Mouse (Mus musculus): ENCODE results near the gene Gna14. TPM values are rescaled to one million over a fixed set of nuclear protein-coding genes. Genes with fewer than 3 reads are reported as not detected.

Gene Gna14
- polyA plus RNA-seq, 1 experiment from 2014 or later = 0.66 TPM

- Histone ChIP-seq H3K4me1 (ENCODE audit: control insufficient read depth, insufficient read depth, low read length) (no peaks in the 10 kb centered on the region), H3K27me3 (ENCODE audit: control insufficient read depth, insufficient read depth, low read length) (no peaks in the 10 kb centered on the region), H3K4me2 (ENCODE audit: low read depth, low read length) (no peak overlapping the region), H3K9me3 (ENCODE audit: control insufficient read depth, low read length) (no peaks in the 10 kb centered on the region), H3K27ac (ENCODE audit: low read depth, low read length) (no peak overlapping the region), H3K9ac (replicated peaks; ENCODE audit: low read depth, low read length) (no peak overlapping the region), H3K36me3 (ENCODE audit: control insufficient read depth, insufficient read depth, low read length) (no peaks in the 10 kb centered on the region), H3K4me3 (ENCODE audit: low read depth, low read length) (no peak overlapping the region)
- no peak for ATAC-seq (ENCODE audit: low read depth)
- WGBS = 81% methylated on average over 9 of the region's 9 CpGs
Measured at GRCm38 (mm10) chr19:16462461-16462860, 26.9 kb downstream of the Gna14 start.

DNA sequence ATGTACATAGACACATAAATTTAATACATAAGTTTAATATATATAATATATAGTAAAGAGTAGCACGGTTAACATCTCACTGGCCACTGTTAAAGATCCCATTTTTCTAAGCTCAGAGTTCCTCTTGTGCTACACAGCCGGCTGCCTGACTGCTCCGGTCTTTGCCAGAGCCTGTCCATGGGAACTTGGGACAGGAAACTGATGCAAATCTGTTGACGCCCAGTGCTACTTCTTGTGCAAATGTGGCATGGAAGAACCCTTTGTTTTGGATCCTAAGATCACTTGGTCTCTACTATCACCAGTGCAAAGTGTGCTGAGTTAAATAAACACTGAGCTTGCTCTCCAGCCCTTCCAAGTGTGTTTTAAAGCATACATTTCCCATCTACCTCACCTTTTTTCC is 29.2 kb downstream of the Gna14 start:
- ATAC-seq (ENCODE audit: low read depth) = no peak
- H3K36me3 ChIP-seq (ENCODE audit: control insufficient read depth, insufficient read depth, low read length) = no peaks in the 10 kb centered on the region
- 79% methylated on average over 4 of the region's 4 CpGs for WGBS

GRCm38 (mm10) chr19:16468756-16469374 is 33.3 kb downstream of the Gna14 start:
- no peak overlapping the region for H3K4me2 ChIP-seq (ENCODE audit: low read depth, low read length)
- 63% methylated on average over 2 of the region's 2 CpGs for WGBS
- ATAC-seq (ENCODE audit: low read depth) = no peak
- H3K4me1 ChIP-seq (ENCODE audit: control insufficient read depth, insufficient read depth, low read length) = no peaks in the 10 kb centered on the region
- H3K9me3 ChIP-seq (ENCODE audit: control insufficient read depth, low read length) = no peaks in the 10 kb centered on the region
- no peak overlapping the region for H3K9ac ChIP-seq (replicated peaks; ENCODE audit: low read depth, low read length)
- H3K4me3 ChIP-seq (ENCODE audit: low read depth, low read length) = no peak overlapping the region
- no peaks in the 10 kb centered on the region for H3K27me3 ChIP-seq (ENCODE audit: control insufficient read depth, insufficient read depth, low read length)
- no peaks in the 10 kb centered on the region for H3K36me3 ChIP-seq (ENCODE audit: control insufficient read depth, insufficient read depth, low read length)
- no peak overlapping the region for H3K27ac ChIP-seq (ENCODE audit: low read depth, low read length)

More for the DNA sequence above, 29.2 kb downstream of the Gna14 start:
- Histone ChIP-seq H3K4me3 (ENCODE audit: low read depth, low read length) (no peak overlapping the region), H3K27ac (ENCODE audit: low read depth, low read length) (no peak overlapping the region), H3K9me3 (ENCODE audit: control insufficient read depth, low read length) (no peaks in the 10 kb centered on the region), H3K27me3 (ENCODE audit: control insufficient read depth, insufficient read depth, low read length) (no peaks in the 10 kb centered on the region), H3K9ac (replicated peaks; ENCODE audit: low read depth, low read length) (no peak overlapping the region), H3K4me1 (ENCODE audit: control insufficient read depth, insufficient read depth, low read length) (no peaks in the 10 kb centered on the region), H3K4me2 (ENCODE audit: low read depth, low read length) (no peak overlapping the region)

GRCm38 (mm10) chr19:16472655-16473054 is 37.1 kb downstream of the Gna14 start:
- ATAC-seq (ENCODE audit: low read depth) = no peak
- Histone ChIP-seq H3K27me3 (ENCODE audit: control insufficient read depth, insufficient read depth, low read length) (no peaks in the 10 kb centered on the region), H3K36me3 (ENCODE audit: control insufficient read depth, insufficient read depth, low read length) (no peaks in the 10 kb centered on the region), H3K9me3 (ENCODE audit: control insufficient read depth, low read length) (no peaks in the 10 kb centered on the region), H3K27ac (ENCODE audit: low read depth, low read length) (no peak overlapping the region), H3K4me2 (ENCODE audit: low read depth, low read length) (no peak overlapping the region), H3K4me1 (ENCODE audit: control insufficient read depth, insufficient read depth, low read length) (no peaks in the 10 kb centered on the region), H3K4me3 (ENCODE audit: low read depth, low read length) (no peak overlapping the region), H3K9ac (replicated peaks; ENCODE audit: low read depth, low read length) (no peak overlapping the region)
- WGBS = 88% methylated on average over 5 of the region's 5 CpGs

DNA sequence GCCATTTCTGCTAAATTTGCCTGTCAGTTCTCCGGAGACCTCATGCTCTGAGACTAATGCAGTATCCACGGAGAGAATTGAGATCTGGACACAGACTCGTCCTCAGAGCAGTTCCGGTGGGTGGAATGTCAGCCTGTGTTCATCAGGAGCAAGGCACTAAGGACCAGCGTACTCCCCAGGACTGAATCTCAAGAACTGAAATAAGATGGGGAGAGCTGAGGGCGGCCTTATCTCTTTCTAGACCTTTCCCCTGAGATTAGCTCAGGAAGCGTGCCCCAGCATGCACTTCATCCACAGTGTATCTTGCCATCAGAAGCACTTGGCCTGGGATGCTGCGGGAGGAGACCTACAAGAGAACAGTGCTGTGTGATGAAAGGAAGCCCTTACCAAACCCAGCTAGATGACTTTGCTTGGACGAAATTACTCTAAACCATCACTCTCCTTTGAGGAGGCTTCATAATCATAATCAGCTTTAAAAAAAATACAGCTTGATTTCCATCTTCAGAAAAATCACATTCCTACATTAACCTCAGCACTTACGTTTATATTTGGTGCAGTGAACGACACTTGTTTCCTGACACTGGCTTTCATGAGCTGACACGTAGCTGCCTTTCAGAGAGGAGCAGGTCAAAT is 41.9 kb downstream of the Gna14 start:
- 87% methylated on average over 12 of the region's 12 CpGs for WGBS
- no peak for ATAC-seq (ENCODE audit: low read depth)

DNA sequence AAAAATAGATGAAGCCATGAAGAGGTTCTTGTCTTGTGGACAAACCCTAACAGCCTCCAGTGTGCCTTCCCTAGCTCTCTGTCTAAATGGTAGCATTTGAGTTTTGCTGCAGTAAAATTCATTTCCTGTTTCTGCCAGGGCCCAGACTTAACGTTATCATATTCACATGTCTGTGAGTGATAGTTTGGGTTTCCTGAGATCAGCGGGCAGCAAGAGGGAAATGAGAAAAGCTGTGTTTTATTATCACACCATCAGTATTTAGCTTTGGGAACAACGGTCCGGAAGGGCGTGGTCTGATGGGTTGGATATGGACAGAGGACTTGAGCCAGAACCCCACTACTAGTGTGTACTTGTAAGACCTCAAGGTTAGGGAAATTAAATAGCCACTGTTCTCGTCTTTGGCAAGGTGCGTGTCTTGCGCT is 42.6 kb downstream of the Gna14 start:
- Histone ChIP-seq H3K27me3 (ENCODE audit: control insufficient read depth, insufficient read depth, low read length) (no peaks in the 10 kb centered on the region), H3K36me3 (ENCODE audit: control insufficient read depth, insufficient read depth, low read length) (no peaks in the 10 kb centered on the region), H3K4me3 (ENCODE audit: low read depth, low read length) (no peak overlapping the region), H3K27ac (ENCODE audit: low read depth, low read length) (no peak overlapping the region), H3K4me1 (ENCODE audit: control insufficient read depth, insufficient read depth, low read length) (no peaks in the 10 kb centered on the region), H3K4me2 (ENCODE audit: low read depth, low read length) (no peak overlapping the region), H3K9ac (replicated peaks; ENCODE audit: low read depth, low read length) (no peak overlapping the region), H3K9me3 (ENCODE audit: control insufficient read depth, low read length) (no peaks in the 10 kb centered on the region)
- WGBS = 89% methylated on average over 8 of the region's 8 CpGs
- no peak for ATAC-seq (ENCODE audit: low read depth)

More for the DNA sequence above, 41.9 kb downstream of the Gna14 start:
- no peaks in the 10 kb centered on the region for H3K27me3 ChIP-seq (ENCODE audit: control insufficient read depth, insufficient read depth, low read length)
- no peak overlapping the region for H3K4me3 ChIP-seq (ENCODE audit: low read depth, low read length)
- no peak overlapping the region for H3K9ac ChIP-seq (replicated peaks; ENCODE audit: low read depth, low read length)
- no peaks in the 10 kb centered on the region for H3K4me1 ChIP-seq (ENCODE audit: control insufficient read depth, insufficient read depth, low read length)
- H3K4me2 ChIP-seq (ENCODE audit: low read depth, low read length) = no peak overlapping the region
- no peak overlapping the region for H3K27ac ChIP-seq (ENCODE audit: low read depth, low read length)
- no peaks in the 10 kb centered on the region for H3K36me3 ChIP-seq (ENCODE audit: control insufficient read depth, insufficient read depth, low read length)
- no peaks in the 10 kb centered on the region for H3K9me3 ChIP-seq (ENCODE audit: control insufficient read depth, low read length)

DNA sequence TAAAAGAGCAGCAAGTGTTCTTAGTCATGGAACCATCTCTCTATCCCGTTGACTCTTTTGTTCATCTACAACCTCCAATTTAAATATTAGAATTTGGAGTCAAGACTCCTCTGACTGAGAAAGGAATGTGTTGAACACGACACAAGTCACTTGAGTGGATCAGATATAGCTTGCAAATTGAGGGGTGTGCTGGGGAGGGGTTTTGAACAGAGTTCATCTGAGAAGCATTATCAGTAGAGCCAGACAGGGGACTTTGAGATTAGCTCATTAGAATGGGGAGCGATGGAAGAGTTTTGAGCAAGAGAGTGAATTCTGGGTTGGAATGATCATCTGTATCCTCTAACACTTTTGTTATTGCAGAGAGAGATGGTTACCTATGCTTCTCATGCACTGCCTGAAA is 46.5 kb downstream of the Gna14 start:
- no peaks in the 10 kb centered on the region for H3K27me3 ChIP-seq (ENCODE audit: control insufficient read depth, insufficient read depth, low read length)
- no peak overlapping the region for H3K27ac ChIP-seq (ENCODE audit: low read depth, low read length)
- no peak for ATAC-seq (ENCODE audit: low read depth)
- 89% methylated on average over 3 of the region's 3 CpGs for WGBS
- no peaks in the 10 kb centered on the region for H3K9me3 ChIP-seq (ENCODE audit: control insufficient read depth, low read length)
- H3K4me2 ChIP-seq (ENCODE audit: low read depth, low read length) = no peak overlapping the region
- no peaks in the 10 kb centered on the region for H3K36me3 ChIP-seq (ENCODE audit: control insufficient read depth, insufficient read depth, low read length)
- no peaks in the 10 kb centered on the region for H3K4me1 ChIP-seq (ENCODE audit: control insufficient read depth, insufficient read depth, low read length)
- H3K9ac ChIP-seq (replicated peaks; ENCODE audit: low read depth, low read length) = no peak overlapping the region
- H3K4me3 ChIP-seq (ENCODE audit: low read depth, low read length) = no peak overlapping the region

GRCm38 (mm10) chr19:16484237-16484636 is 48.7 kb downstream of the Gna14 start:
- Histone ChIP-seq H3K27me3 (ENCODE audit: control insufficient read depth, insufficient read depth, low read length) (no peaks in the 10 kb centered on the region), H3K27ac (ENCODE audit: low read depth, low read length) (no peak overlapping the region), H3K9ac (replicated peaks; ENCODE audit: low read depth, low read length) (no peak overlapping the region), H3K9me3 (ENCODE audit: control insufficient read depth, low read length) (no peaks in the 10 kb centered on the region), H3K36me3 (ENCODE audit: control insufficient read depth, insufficient read depth, low read length) (no peaks in the 10 kb centered on the region), H3K4me3 (ENCODE audit: low read depth, low read length) (no peak overlapping the region), H3K4me2 (ENCODE audit: low read depth, low read length) (no peak overlapping the region), H3K4me1 (ENCODE audit: control insufficient read depth, insufficient read depth, low read length) (no peaks in the 10 kb centered on the region)
- 89% methylated on average over 10 of the region's 10 CpGs for WGBS
- no peak for ATAC-seq (ENCODE audit: low read depth)

- Histone ChIP-seq H3K9me3 (ENCODE audit: control insufficient read depth, low read length) (no peaks in the 10 kb centered on the region), H3K36me3 (ENCODE audit: control insufficient read depth, insufficient read depth, low read length) (no peaks in the 10 kb centered on the region), H3K4me2 (ENCODE audit: low read depth, low read length) (no peak overlapping the region), H3K4me3 (ENCODE audit: low read depth, low read length) (no peak overlapping the region), H3K27ac (ENCODE audit: low read depth, low read length) (no peak overlapping the region), H3K4me1 (ENCODE audit: control insufficient read depth, insufficient read depth, low read length) (no peaks in the 10 kb centered on the region), H3K9ac (replicated peaks; ENCODE audit: low read depth, low read length) (no peak overlapping the region), H3K27me3 (ENCODE audit: control insufficient read depth, insufficient read depth, low read length) (no peaks in the 10 kb centered on the region)
- no peak for ATAC-seq (ENCODE audit: low read depth)
- WGBS = 70% methylated on average over 5 of the region's 5 CpGs
Measured at GRCm38 (mm10) chr19:16484671-16485070, 49.1 kb downstream of the Gna14 start.

Measured in neural tube, embryonic 14.5 days (tissue).